In the genomic region with DNA sequence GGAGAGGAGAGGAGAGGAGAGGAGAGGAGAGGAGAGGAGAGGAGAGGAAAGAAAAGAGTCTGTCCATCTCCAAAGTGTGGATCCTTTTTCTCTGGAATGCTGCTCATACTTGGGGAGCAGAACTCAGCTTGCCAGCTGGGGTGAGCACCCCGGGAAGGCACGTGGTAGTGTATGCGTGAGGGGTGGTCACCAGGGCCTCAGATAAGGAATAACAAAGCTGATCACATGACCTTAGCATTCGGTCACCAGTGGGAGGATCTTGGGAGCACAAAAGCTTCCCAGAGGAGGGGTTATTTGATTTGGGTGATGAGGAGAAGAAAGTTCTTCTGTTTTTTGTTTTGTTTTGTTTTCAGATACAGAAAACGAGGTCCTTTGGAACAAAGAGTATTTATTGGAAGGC, we compare ENCODE assay signal across 26 mouse cellular contexts.
DNase-seq lines count a peak whose midpoint lies in the region; ATAC-seq and TF ChIP-seq lines count a peak whose summit lies in the region.
"Had no signal": no experiment of that assay in that cellular context is flagged by ENCODE, and none has a peak within 500 bp of the region (broad histone marks: within the 10 kb centered on the region; RNA-seq: fewer than 3 reads in every experiment).

No protein-coding gene starts in this region.

- no peak for TF ChIP-seq POLR2A in ES-Bruce4 (IDR thresholded peaks at IDR 0.05; ENCODE audit: insufficient read depth, low read length)

- no peaks in the 10 kb centered on the region for H3K36me3 ChIP-seq in midbrain, embryonic 10.5 days
- no peaks in the 10 kb centered on the region for H3K36me3 ChIP-seq in midbrain, embryonic 14.5 days (ENCODE audit: control insufficient read depth, insufficient read depth, low read length)
- H3K36me3 ChIP-seq in ES-Bruce4 (ENCODE audit: control insufficient read depth, insufficient read depth, low read length, poor library complexity, severe bottlenecking), result no peaks in the 10 kb centered on the region
- no peaks in the 10 kb centered on the region for H3K36me3 ChIP-seq in intestine, embryonic 15.5 days
- H3K36me3 ChIP-seq: embryonic facial prominence, embryonic 12.5 days; embryonic facial prominence, embryonic 15.5 days; hindbrain, embryonic 12.5 days; hindbrain, embryonic 15.5 days had no signal

- peak; percentile 72; the same call in 1 of the 2 replicates for TF ChIP-seq EP300 in ES-Bruce4 (IDR thresholded peaks at IDR 0.05; ENCODE audit: insufficient read depth, low read depth, low read length)

- H3K4me3 ChIP-seq in midbrain, embryonic 10.5 days, result no peak overlapping the region
- H3K4me3 ChIP-seq in midbrain, embryonic 14.5 days (replicated peaks; ENCODE audit: low read depth, low read length), result no peak overlapping the region
- H3K4me3 ChIP-seq in ES-Bruce4 (ENCODE audit: low read depth, low read length), result no peak overlapping the region
- no peak overlapping the region for H3K4me3 ChIP-seq in intestine, embryonic 15.5 days (replicated peaks)
- H3K4me3 ChIP-seq: embryonic facial prominence, embryonic 12.5 days; embryonic facial prominence, embryonic 15.5 days; gastrocnemius, adult 2 months; hindbrain, embryonic 12.5 days; hindbrain, embryonic 15.5 days had no signal

- no peak for DNase-seq in midbrain, embryonic 10.5 days (ENCODE audit: low spot score)
- DNase-seq in midbrain, embryonic 14.5 days, result no peak
- DNase-seq in R1 (ENCODE audit: low read depth, low spot score), result peak; percentile 59
- DNase-seq in lung, postnatal 25 days (ENCODE audit: low spot score), result no peak
- DNase-seq in urinary bladder, postnatal 14 days (ENCODE audit: low spot score), result no peak
- DNase-seq: adrenal gland, postnatal 10 days; adrenal gland, postnatal 36 days; cerebellum, adult 11 months; cerebellum, adult 2 months; cerebellum, adult 9-11 months; cerebellum, postnatal 25 days; forebrain, postnatal 0 days; gastrocnemius, adult 2 months; gastrocnemius, postnatal 14 days; heart, adult 11 months; kidney, adult 11 months had no signal

- no peak overlapping the region for H3K4me2 ChIP-seq in midbrain, embryonic 14.5 days (ENCODE audit: low read length)
- no peak overlapping the region for H3K4me2 ChIP-seq in intestine, embryonic 15.5 days (replicated peaks)
- H3K4me2 ChIP-seq: embryonic facial prominence, embryonic 12.5 days; embryonic facial prominence, embryonic 15.5 days; heart, embryonic 11.5 days; hindbrain, embryonic 12.5 days; hindbrain, embryonic 15.5 days had no signal

- ATAC-seq in midbrain, embryonic 14.5 days (ENCODE audit: low FRiP score, low TSS enrichment), result no peak
- no peak for ATAC-seq in intestine, embryonic 15.5 days
- ATAC-seq: activated CD4-positive, CD25-positive, alpha-beta regulatory T cell, adult 4 months; forebrain, embryonic 14.5 days; forebrain, postnatal 0 days; Patski had no signal

- no peak overlapping the region for H3K9ac ChIP-seq in midbrain, embryonic 14.5 days (replicated peaks; ENCODE audit: low read length)
- H3K9ac ChIP-seq in ES-Bruce4 (ENCODE audit: low read depth, poor library complexity, severe bottlenecking), result peak overlapping the region; percentile 47; the same call in 1 of the 2 replicates
- H3K9ac ChIP-seq in intestine, embryonic 15.5 days, result no peak overlapping the region
- H3K9ac ChIP-seq: embryonic facial prominence, embryonic 12.5 days; embryonic facial prominence, embryonic 15.5 days; forebrain, postnatal 0 days; hindbrain, embryonic 12.5 days; hindbrain, embryonic 15.5 days had no signal

- 18% methylated on average over 5 of the region's 5 CpGs for WGBS in midbrain, embryonic 10.5 days
- 17% methylated on average over 5 of the region's 5 CpGs for WGBS in midbrain, embryonic 14.5 days
- WGBS in intestine, embryonic 15.5 days, result 19% methylated on average over 5 of the region's 5 CpGs

- peaks cover 23% of the 10 kb centered on the region for H3K4me1 ChIP-seq in midbrain, embryonic 10.5 days
- H3K4me1 ChIP-seq in midbrain, embryonic 14.5 days (ENCODE audit: control insufficient read depth, insufficient read depth, low read length), result 0 out of 2 replicates have a peak, but pooled peaks cover 3% of the 10 kb centered on the region
- H3K4me1 ChIP-seq in ES-Bruce4 (ENCODE audit: control insufficient read depth, insufficient read depth, low read length), result peaks cover 13% of the 10 kb centered on the region
- H3K4me1 ChIP-seq in intestine, embryonic 15.5 days (replicated peaks), result peaks cover 7% of the 10 kb centered on the region
- H3K4me1 ChIP-seq: hindbrain, embryonic 12.5 days; hindbrain, embryonic 15.5 days had no signal

- TF ChIP-seq CTCF in ES-Bruce4 (IDR thresholded peaks at IDR 0.05; ENCODE audit: low read depth, low read length), result no peak

- no peaks in the 10 kb centered on the region for H3K9me3 ChIP-seq in midbrain, embryonic 10.5 days (replicated peaks)
- H3K9me3 ChIP-seq in midbrain, embryonic 14.5 days (ENCODE audit: control insufficient read depth, low read length), result no peaks in the 10 kb centered on the region
- no peaks in the 10 kb centered on the region for H3K9me3 ChIP-seq in ES-Bruce4 (replicated peaks; ENCODE audit: control insufficient read depth, insufficient read depth, low read length, poor library complexity, severe bottlenecking)
- no peaks in the 10 kb centered on the region for H3K9me3 ChIP-seq in intestine, embryonic 15.5 days
- H3K9me3 ChIP-seq: embryonic facial prominence, embryonic 12.5 days; embryonic facial prominence, embryonic 15.5 days; hindbrain, embryonic 12.5 days; hindbrain, embryonic 15.5 days had no signal

- H3K27me3 ChIP-seq in midbrain, embryonic 10.5 days (ENCODE audit: low read depth, poor library complexity, severe bottlenecking), result peaks cover 19% of the 10 kb centered on the region; the same call in 1 of the 2 replicates
- no peaks in the 10 kb centered on the region for H3K27me3 ChIP-seq in midbrain, embryonic 14.5 days (ENCODE audit: control insufficient read depth, insufficient read depth, low read length)
- H3K27me3 ChIP-seq in ES-Bruce4 (ENCODE audit: control insufficient read depth, insufficient read depth, low read length, poor library complexity, severe bottlenecking), result no peaks in the 10 kb centered on the region
- H3K27me3 ChIP-seq in intestine, embryonic 15.5 days (replicated peaks), result no peaks in the 10 kb centered on the region
- H3K27me3 ChIP-seq: hindbrain, embryonic 15.5 days; Patski had no signal

- H3K27ac ChIP-seq in midbrain, embryonic 10.5 days (replicated peaks), result peak overlapping the region; percentile 9; the same call in 1 of the 2 replicates
- no peak overlapping the region for H3K27ac ChIP-seq in midbrain, embryonic 14.5 days (replicated peaks; ENCODE audit: low read depth, low read length)
- H3K27ac ChIP-seq in ES-Bruce4 (ENCODE audit: insufficient read depth, low read length), result peak overlapping the region; percentile 63; the same call in 1 of the 2 replicates
- H3K27ac ChIP-seq in intestine, embryonic 15.5 days, result no peak overlapping the region
- H3K27ac ChIP-seq: embryonic facial prominence, embryonic 12.5 days; embryonic facial prominence, embryonic 15.5 days; gastrocnemius, adult 2 months; hindbrain, embryonic 12.5 days; hindbrain, embryonic 15.5 days had no signal

Comparison
In these comparisons a context has a peak if more than half of its experiments do, and no peak if none do; other contexts are left out.
1. H3K27ac ChIP-seq: peak in midbrain, embryonic 10.5 days (single experiment) and ES-Bruce4 (single experiment); none in midbrain, embryonic 14.5 days (single experiment) and intestine, embryonic 15.5 days (single experiment).